Mouse (Mus musculus) liver, embryonic 14.5 days (tissue): ENCODE measurements at regions not wholly inside any gene's neighbourhood (a gene's known extent, or its start where the extent isn't known, plus 50 kb on each side); places are given as distances from the start of the nearest gene placed in this dataset.

Experiments
- CTCF ChIP-seq: IDR thresholded peaks from 2 replicates; pipeline ENCODE4 v1.5.1; 2016; ENCODE audit warnings: antibody characterized with exemption, low read depth, control low read depth
- EP300 ChIP-seq: IDR thresholded peaks from 2 replicates; pipeline ENCODE4 v1.6.1; 2016; ENCODE audit warnings: antibody characterized with exemption, low read depth

DNA sequence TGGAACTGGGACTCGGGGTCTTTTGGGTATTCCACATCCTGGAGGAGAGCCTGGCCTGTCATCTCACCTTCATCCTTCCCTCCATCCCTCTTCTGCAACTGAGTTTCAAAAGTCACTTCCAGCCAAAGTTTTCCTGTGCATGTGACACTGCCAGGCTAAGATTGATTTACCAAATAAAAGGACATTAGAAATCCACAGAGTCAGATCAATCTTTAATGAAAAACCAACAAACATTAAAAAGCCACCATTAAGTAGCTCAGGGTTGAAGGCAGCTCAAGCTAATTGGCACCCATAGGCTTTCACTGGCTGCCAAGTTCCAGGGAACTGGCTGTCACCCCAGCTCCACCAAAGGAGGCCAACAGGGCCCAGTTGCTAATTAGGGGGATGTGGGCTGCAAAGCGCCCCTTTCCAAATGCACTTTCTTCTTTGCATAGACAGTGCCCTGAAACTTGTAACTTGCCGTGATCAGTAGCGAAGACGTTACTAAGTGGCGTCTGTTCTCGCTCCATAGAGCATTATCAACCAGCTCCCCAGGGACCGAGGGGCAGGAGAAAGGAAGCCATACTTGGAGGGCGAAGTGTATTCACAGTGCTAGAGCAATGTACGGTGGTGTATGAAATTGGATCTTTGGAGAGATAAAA is 464.6 kb upstream of the Gm19410 start:
- TF ChIP-seq CTCF (no peak), EP300 (no peak)
